Mouse (Mus musculus): ENCODE data around the gene 9230113P08Rik. TPM values are rescaled to one million over a fixed set of nuclear protein-coding genes. Genes with fewer than 3 reads are reported as not detected.

Gene 9230113P08Rik
- polyA plus RNA-seq (2012; rRNA removed): not detected in 2 replicates

GRCm38 (mm10) chr9:35908123-35908522, at the start of gene 9230113P08Rik:
9230113P08Rik (plus strand) TSS chr9:35908423.

Other genes with a start within 250 kb of the 9230113P08Rik start
- not detected in 2 replicates for gene Pate1, start 221.0 kb upstream of the 9230113P08Rik start, polyA plus RNA-seq (2012; rRNA removed)
- not detected in 2 replicates for gene Gm17677, start 167.4 kb upstream of the 9230113P08Rik start, polyA plus RNA-seq (2012; rRNA removed)
- not detected in 2 replicates for gene Gm17727, start 130.3 kb upstream of the 9230113P08Rik start, polyA plus RNA-seq (2012; rRNA removed)
- gene Gm27235, start 118.3 kb upstream of the 9230113P08Rik start, polyA plus RNA-seq (2012; rRNA removed): not detected in 2 replicates
- not detected in 2 replicates for gene D730048I06Rik, start 118.3 kb upstream of the 9230113P08Rik start, polyA plus RNA-seq (2012; rRNA removed)
- gene 9230110F15Rik, start 64.3 kb upstream of the 9230113P08Rik start, polyA plus RNA-seq (2012; rRNA removed): not detected in 2 replicates
- not detected in 2 replicates for gene Gm5916, start 220.4 kb downstream of the 9230113P08Rik start, polyA plus RNA-seq (2012; rRNA removed)